Mouse (Mus musculus) liver, embryonic 11.5 days (tissue): ENCODE data around the gene Pls1. TPM values are rescaled to one million over a fixed set of nuclear protein-coding genes. Genes with fewer than 3 reads are reported as not detected.

ENCODE experiments used
- ATAC-seq: fragments of 200-750 bp; cut with Nextera tagmentation; replicated peaks from 2 replicates; pipeline ENCODE4 v1.8.0; 2017; ENCODE audit warnings: moderate number of reproducible peaks, mild to moderate bottlenecking, moderate TSS enrichment, moderate library complexity; ENCODE audit not compliant: low FRiP score
- DNase-seq: peaks from one replicate; pipeline ENCODE4 v3.0.0-alpha.2; 2017; ENCODE audit warnings: low spot score
- H3K27ac ChIP-seq: fragments of 300-500 bp; sonication (generic); 2 replicates; pipeline ENCODE4 v1.5.1; 2014; ENCODE audit warnings: mild to moderate bottlenecking, low read depth, low read length, control low read depth
- H3K27me3 ChIP-seq: fragments of 300-500 bp; sonication (generic); replicated peaks from 2 replicates; pipeline ENCODE4 v1.6.1; 2014; ENCODE audit warnings: low read length, mixed read lengths; ENCODE audit not compliant: control insufficient read depth, insufficient read depth
- H3K36me3 ChIP-seq: fragments of 300-500 bp; sonication (generic); 2 replicates; pipeline ENCODE4 v1.6.1; 2014; ENCODE audit warnings: mild to moderate bottlenecking, low read length, moderate library complexity, mixed read lengths; ENCODE audit not compliant: control insufficient read depth, insufficient read depth
- H3K4me1 ChIP-seq: fragments of 300-500 bp; sonication (generic); replicated peaks from 2 replicates; pipeline ENCODE4 v1.6.1; 2014; ENCODE audit warnings: low read length, mixed read lengths; ENCODE audit not compliant: control insufficient read depth, insufficient read depth
- H3K4me2 ChIP-seq: fragments of 300-500 bp; sonication (generic); 2 replicates; pipeline ENCODE4 v1.6.1; 2014; ENCODE audit warnings: mild to moderate bottlenecking, control low read depth, moderate library complexity
- H3K4me3 ChIP-seq: fragments of 300-500 bp; sonication (generic); 2 replicates; pipeline ENCODE4 v1.5.1; 2014; ENCODE audit warnings: low read depth, low read length, control low read depth
- H3K9ac ChIP-seq: fragments of 300-500 bp; sonication (generic); 2 replicates; pipeline ENCODE4 v1.6.1; 2014; ENCODE audit warnings: low read depth, low read length, control low read depth
- H3K9me3 ChIP-seq: fragments of 300-500 bp; sonication (generic); 2 replicates; pipeline ENCODE4 v1.6.1; 2016; ENCODE audit warnings: low read length, inconsistent platforms, mixed read lengths; ENCODE audit not compliant: control insufficient read depth
- WGBS: fragments of 180-500 bp; shearing (Covaris S2); extraction: QIAGEN DNeasy Blood & Tissue Kit; methylation state at CpG from one replicate; pipeline ENCODE4 v1.1.7; 2014; 5-methylcytosine and 5-hydroxymethylcytosine counted together
- polyA plus RNA-seq: library from polyadenylated mRNA; unstranded; fragments of >200 nt; fragmentation: Nextera tagmentation; extraction: Ambion mirVana; gene quantifications from 2 replicates; pipeline ENCODE4 v1.2.1, GENCODE M21; 2014

The Pls1 gene
- polyA plus RNA-seq, 1 experiment from 2014 or later, result 12.4 TPM

DNA sequence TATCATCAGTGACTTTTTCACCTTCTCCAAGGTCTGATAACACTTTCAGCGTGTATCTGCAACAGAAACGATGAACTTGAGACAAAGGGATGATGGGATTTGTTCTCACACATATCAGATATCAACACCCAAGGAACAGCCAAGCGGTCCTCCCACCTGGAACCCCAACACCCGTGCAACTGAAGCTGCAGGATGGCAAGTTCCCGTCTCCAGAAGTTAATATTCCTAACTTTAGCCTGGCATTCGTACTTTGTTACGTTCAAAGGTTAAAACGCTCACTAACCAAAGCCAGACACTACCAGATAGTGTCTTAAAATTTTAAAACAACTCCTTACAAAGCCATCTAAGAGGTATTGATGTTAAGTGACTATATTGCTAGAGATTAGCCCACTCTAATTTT, 83.7 kb downstream of the Pls1 start:
- 84% methylated on average over 8 of the region's 8 CpGs for WGBS
- no peak for DNase-seq
- H3K36me3 ChIP-seq, result no peaks in the 10 kb centered on the region

DNA sequence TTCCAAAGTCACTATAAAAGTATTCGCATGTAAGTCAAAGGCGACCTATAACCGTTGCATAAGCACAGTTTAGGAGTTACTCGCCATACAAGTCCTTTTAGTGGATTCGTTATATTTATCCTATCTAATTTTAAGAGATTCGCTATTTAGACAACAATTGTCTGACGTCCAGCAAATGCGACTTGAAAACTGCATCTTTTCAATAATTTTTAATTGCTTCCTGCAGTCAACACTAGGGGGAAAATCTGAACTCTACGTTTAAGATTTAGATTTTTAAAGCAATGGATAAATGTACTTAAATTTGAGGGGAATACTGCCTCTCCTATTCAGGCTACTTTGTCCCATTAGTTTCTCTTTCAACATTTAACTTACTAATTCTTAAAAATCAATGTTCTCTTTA, 94.4 kb downstream of the Pls1 start:
- peaks cover 16% of the 10 kb centered on the region for H3K27me3 ChIP-seq
- 45% methylated on average over 9 of the region's 9 CpGs for WGBS
- H3K9me3 ChIP-seq, result no peaks in the 10 kb centered on the region
- no peak overlapping the region for H3K9ac ChIP-seq
- ATAC-seq, result no peak
- no peaks in the 10 kb centered on the region for H3K36me3 ChIP-seq
- peaks cover 4% of the 10 kb centered on the region; the same call in 1 of the 2 replicates for H3K4me1 ChIP-seq
- no peak for DNase-seq
- H3K4me3 ChIP-seq, result no peak overlapping the region; the same call in 1 of the 2 replicates
- H3K4me2 ChIP-seq, result peak overlapping the region; percentile 84
- H3K27ac ChIP-seq, result no peak overlapping the region

More for the DNA sequence above, 83.7 kb downstream of the Pls1 start:
- Histone ChIP-seq H3K4me3 (no peak overlapping the region), H3K9me3 (no peaks in the 10 kb centered on the region), H3K4me1 (no peaks in the 10 kb centered on the region), H3K27me3 (no peaks in the 10 kb centered on the region), H3K27ac (no peak overlapping the region), H3K4me2 (no peak overlapping the region), H3K9ac (no peak overlapping the region)
- no peak for ATAC-seq

DNA sequence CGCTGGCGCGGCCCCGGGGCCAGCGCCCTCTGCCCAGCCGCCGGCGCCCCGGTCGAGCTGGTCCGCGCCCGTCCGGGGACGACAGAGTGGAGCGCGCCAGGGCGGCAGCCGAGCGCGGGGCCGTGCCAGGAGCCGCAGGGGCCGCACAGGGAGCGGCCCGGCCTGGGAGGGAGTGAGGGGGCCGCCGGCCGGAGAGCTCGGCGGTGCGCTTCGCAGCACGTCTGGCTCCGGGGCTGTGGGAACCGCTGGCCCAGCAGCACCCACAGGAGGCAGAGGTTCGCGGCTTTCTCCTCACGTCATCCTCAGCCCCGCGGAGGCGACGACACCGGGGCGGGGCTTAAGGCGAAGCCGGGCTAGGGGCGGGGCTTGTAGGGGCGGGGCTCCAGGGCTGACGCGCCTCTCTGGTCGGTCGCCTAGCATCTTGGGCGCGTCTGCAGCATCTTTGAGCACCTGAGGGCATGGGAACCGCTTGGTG, 95.0 kb downstream of the Pls1 start, which contains the start of gene Trpc1:
Trpc1 (minus strand) TSS at position 339 of the 475 bp plus-strand sequence.
- ATAC-seq (peak; percentile 98), DNase-seq (peak; percentile 78)
- H3K4me3 ChIP-seq, result peak within 1 kb of the TSS; percentile 81
- H3K4me1 ChIP-seq, result peaks cover 4% of the 10 kb centered on the region; the same call in 1 of the 2 replicates
- WGBS, result under 1% methylated on average over 46 of the region's 56 CpGs
- H3K9ac ChIP-seq, result peak within 1 kb of the TSS; percentile 71
- no peaks in the 10 kb centered on the region for H3K36me3 ChIP-seq
- peaks cover 16% of the 10 kb centered on the region for H3K27me3 ChIP-seq
- H3K9me3 ChIP-seq, result no peaks in the 10 kb centered on the region
- peak within 1 kb of the TSS; percentile 84 for H3K4me2 ChIP-seq
- no peak within 1 kb of the TSS for H3K27ac ChIP-seq

DNA sequence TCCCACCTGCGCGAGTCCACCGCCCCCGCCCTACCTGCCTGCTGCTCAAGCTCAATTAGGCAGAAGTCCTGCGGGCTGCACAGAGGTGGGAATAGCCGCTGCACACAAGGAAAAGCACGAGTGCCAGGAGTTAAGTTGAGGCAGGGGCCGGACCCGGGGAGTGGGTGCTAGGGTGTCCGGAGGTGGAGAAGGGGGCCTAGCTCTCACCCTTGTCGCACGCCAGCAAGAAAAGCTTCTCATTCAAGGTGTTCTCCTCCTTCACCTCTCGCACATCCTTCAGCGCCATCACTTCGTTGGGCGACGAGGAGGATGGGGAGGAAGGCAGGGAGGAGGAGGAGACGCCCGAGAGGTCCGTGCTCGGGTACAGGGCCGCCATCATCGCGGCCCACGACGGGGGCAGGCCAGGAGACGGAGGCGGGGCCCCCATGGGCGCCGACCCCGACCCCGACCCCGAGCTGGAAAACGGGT, 95.6 kb downstream of the Pls1 start:
- Histone ChIP-seq H3K4me1 (peaks cover 4% of the 10 kb centered on the region; the same call in 1 of the 2 replicates), H3K9me3 (no peaks in the 10 kb centered on the region), H3K9ac (peak overlapping the region; percentile 71), H3K4me3 (peak overlapping the region; percentile 81), H3K27me3 (peaks cover 16% of the 10 kb centered on the region), H3K36me3 (no peaks in the 10 kb centered on the region), H3K27ac (no peak overlapping the region), H3K4me2 (peak overlapping the region; percentile 84)
- peak; percentile 41 for DNase-seq
- peak; percentile 8; the same call in 1 of the 2 replicates for ATAC-seq
- 5% methylated on average over 33 of the region's 34 CpGs for WGBS

DNA sequence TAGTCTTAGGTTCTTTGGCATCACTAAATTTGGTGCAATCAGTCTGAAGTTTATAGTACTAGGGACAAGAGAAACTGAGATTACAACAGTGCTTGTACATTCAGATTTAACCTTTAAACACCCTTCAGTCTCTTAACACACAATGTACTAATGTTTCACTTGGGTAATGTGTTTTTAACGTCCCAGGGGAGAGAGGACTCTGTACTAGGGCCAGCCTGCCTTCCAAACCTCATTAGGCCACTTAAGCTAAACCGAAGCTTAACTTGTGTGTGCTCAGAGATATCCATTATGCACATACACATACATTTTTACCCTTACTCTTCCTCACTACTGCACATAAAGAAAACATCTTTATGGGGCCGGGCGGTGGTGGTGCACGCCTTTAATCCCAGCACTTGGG, 97.8 kb downstream of the Pls1 start:
- Histone ChIP-seq H3K27me3 (peaks cover 16% of the 10 kb centered on the region), H3K4me1 (peaks cover 4% of the 10 kb centered on the region; the same call in 1 of the 2 replicates), H3K9ac (no peak overlapping the region), H3K27ac (no peak overlapping the region), H3K36me3 (no peaks in the 10 kb centered on the region), H3K4me3 (no peak overlapping the region), H3K4me2 (no peak overlapping the region), H3K9me3 (no peaks in the 10 kb centered on the region)
- DNase-seq, result no peak
- ATAC-seq, result no peak
- WGBS, result 84% methylated on average over 5 of the region's 5 CpGs

DNA sequence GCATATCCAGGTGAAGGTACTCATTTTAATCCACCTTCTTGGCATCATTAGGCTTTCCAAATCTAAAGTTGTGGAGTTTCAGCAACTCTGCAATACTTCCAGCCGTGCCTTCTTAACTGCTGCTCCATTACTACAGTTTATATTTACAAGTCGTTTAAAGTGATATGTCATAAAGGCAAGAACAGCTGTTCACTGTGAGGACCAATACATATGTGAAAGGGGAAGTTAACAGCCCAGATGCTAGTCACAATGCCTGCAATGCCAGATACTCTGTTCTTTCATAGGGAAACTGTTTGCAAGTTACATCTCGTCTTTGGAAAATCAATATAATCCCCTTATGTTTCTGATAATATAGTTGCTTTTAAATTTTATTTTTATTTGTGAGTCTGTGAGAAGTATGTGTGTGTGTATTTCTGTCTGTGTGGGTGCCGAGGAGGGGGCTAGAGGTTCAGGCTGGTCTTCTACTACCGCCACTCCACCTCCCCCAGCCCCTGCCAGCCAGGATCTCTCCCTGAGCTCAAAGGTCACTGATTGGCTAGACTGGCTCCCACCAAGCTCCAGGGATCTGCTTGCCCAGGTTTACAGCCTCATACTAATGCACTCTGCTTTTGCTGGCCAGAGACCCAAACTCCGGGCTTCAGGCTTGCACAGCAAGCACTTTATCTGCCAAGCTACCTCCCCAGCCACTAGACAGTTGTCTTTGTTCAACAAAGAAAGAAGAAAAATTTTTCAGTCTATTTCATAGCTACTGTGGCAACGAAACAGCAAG, 100.1 kb downstream of the Pls1 start:
- H3K9ac ChIP-seq, result no peak overlapping the region
- 56% methylated on average over 7 of the region's 7 CpGs for WGBS
- no peak overlapping the region for H3K27ac ChIP-seq
- DNase-seq (no peak), ATAC-seq (no peak)
- H3K9me3 ChIP-seq, result no peaks in the 10 kb centered on the region
- no peak overlapping the region for H3K4me3 ChIP-seq
- peaks cover 8% of the 10 kb centered on the region for H3K27me3 ChIP-seq
- H3K36me3 ChIP-seq, result no peaks in the 10 kb centered on the region
- H3K4me2 ChIP-seq, result no peak overlapping the region
- H3K4me1 ChIP-seq, result peaks cover 4% of the 10 kb centered on the region; the same call in 1 of the 2 replicates

DNA sequence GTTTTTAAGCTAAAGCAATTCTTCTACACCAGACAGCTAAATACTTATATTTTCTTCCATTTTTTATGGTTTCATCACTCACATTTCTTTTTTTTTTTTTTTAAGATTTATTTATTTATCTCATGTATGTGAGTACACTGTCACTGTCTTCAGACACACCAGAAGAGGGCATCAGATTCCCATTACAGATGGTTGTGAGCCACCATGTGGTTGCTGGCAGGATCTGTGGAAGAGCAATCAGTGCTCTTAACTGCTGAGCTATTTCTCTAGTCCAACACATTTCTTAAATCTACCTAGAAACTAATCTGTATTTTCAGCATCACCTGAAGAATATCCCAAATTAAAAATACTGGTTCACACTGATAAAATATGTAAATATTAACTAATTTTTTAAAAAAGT, 108.9 kb downstream of the Pls1 start:
- Histone ChIP-seq H3K9me3 (no peaks in the 10 kb centered on the region), H3K36me3 (no peaks in the 10 kb centered on the region), H3K4me2 (no peak overlapping the region), H3K27me3 (no peaks in the 10 kb centered on the region), H3K4me3 (no peak overlapping the region), H3K9ac (no peak overlapping the region), H3K4me1 (no peaks in the 10 kb centered on the region), H3K27ac (no peak overlapping the region)
- DNase-seq (no peak), ATAC-seq (no peak)

DNA sequence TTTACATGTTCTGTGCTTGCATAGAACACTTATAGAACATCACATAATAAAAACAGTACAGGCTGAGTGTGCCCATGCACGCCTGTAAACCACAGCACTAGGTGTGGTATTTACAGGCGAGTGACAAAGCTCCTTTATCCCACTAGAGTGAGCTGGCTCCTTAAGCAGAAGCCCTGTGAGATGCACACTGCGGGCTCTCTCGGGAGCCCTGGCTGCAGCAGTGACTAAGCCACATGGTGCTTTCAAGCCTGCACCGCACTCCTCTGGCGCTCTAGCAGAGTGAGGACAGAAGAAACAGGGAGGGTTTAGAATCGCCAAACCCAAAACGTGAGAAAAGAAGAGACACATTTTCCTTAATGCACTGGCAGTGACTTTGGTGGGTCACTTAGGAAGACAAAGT, 132.5 kb downstream of the Pls1 start:
- no peaks in the 10 kb centered on the region for H3K9me3 ChIP-seq

DNA sequence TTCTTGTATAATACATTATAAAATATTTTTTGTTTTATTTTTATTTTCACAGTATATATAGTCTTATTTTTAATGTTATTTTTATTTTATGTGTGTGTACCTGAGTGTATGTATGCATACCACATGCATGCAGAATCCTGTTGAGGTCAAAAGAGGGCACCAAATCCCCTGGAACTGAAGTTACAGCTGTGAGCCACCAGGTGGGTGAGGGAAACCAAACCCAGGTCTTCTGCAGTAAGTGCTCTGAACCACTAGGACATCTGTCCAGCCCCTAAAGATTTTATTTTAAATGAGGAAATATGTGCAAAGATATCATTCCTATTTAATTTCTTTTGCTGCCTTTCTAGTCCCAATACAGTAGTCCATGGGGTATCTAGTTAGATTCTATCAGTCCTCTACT, 136.2 kb downstream of the Pls1 start:
- H3K4me3 ChIP-seq, result no peak overlapping the region
- ATAC-seq, result no peak

More for the DNA sequence above, 132.5 kb downstream of the Pls1 start:
- Histone ChIP-seq H3K36me3 (no peaks in the 10 kb centered on the region), H3K4me2 (no peak overlapping the region), H3K27me3 (no peaks in the 10 kb centered on the region), H3K9ac (no peak overlapping the region), H3K4me1 (no peaks in the 10 kb centered on the region), H3K4me3 (no peak overlapping the region), H3K27ac (no peak overlapping the region)
- ATAC-seq, result no peak
- no peak for DNase-seq
- 51% methylated on average over 8 of the region's 8 CpGs for WGBS

More for the DNA sequence above, 136.2 kb downstream of the Pls1 start:
- no peaks in the 10 kb centered on the region for H3K4me1 ChIP-seq
- H3K9me3 ChIP-seq, result no peaks in the 10 kb centered on the region
- H3K9ac ChIP-seq, result no peak overlapping the region
- H3K4me2 ChIP-seq, result no peak overlapping the region
- no peaks in the 10 kb centered on the region for H3K36me3 ChIP-seq
- no peak for DNase-seq
- no peaks in the 10 kb centered on the region for H3K27me3 ChIP-seq
- no peak overlapping the region for H3K27ac ChIP-seq
